23 mouse cellular contexts compared by ENCODE assay signal in genomic region chr16:94968472-94968871, GRCm38 (mm10). TPM values are rescaled to one million over a fixed set of nuclear protein-coding genes. Genes with fewer than 3 reads are reported as not detected.
"Had no signal": no experiment of that assay in that cellular context is flagged by ENCODE, and none has a peak within 500 bp of the region (broad histone marks: within the 10 kb centered on the region; RNA-seq: fewer than 3 reads in every experiment).

No protein-coding gene starts in this region.

- DNase-seq: liver, postnatal 0 days; lung, adult 2 months; lung, postnatal 14 days; lung, postnatal 36 days; midbrain, embryonic 14.5 days; right cerebral cortex, adult 18-20 months; right cerebral cortex, postnatal 25 days; right cerebral cortex, postnatal 4 days; spleen, adult 18-20 months; thymus, adult 2 months; thymus, postnatal 25 days; thymus, postnatal 4 days had no signal

- H3K27me3 ChIP-seq: lung, embryonic 15.5 days; midbrain, embryonic 12.5 days; neural tube, embryonic 13.5 days; neural tube, embryonic 15.5 days had no signal

- H3K4me3 ChIP-seq: lung, embryonic 15.5 days; midbrain, embryonic 10.5 days; midbrain, embryonic 12.5 days; myocyte; neural tube, embryonic 13.5 days; neural tube, embryonic 15.5 days had no signal

- H3K4me1 ChIP-seq: lung, embryonic 15.5 days; midbrain, embryonic 10.5 days; midbrain, embryonic 12.5 days; neural tube, embryonic 15.5 days had no signal

- H3K27ac ChIP-seq: lung, embryonic 15.5 days; midbrain, embryonic 10.5 days; midbrain, embryonic 12.5 days; neural tube, embryonic 13.5 days; neural tube, embryonic 15.5 days had no signal

RNA-seq across cellular contexts. Expression of gene Kcnj6, which starts 29.0 kb away (rescaled TPM):
- total RNA-seq: megakaryocyte, adult 5-6 weeks; megakaryocyte-erythroid progenitor cell, adult 5-6 weeks had no signal
- polyA plus RNA-seq: liver, postnatal 0 days; lung, adult 2 months; lung, embryonic 15.5 days; lung, postnatal 0 days; myocyte; neural tube, embryonic 11.5 days; small intestine, adult 2 months had no signal
